Mouse (Mus musculus) hindbrain, embryonic 13.5 days (tissue): ENCODE measurements around the gene Il17d. TPM values are rescaled to one million over a fixed set of nuclear protein-coding genes. Genes with fewer than 3 reads are reported as not detected.
A peak's percentile ranks its signal among the peaks of the same experiment; 100 is the strongest.

Experiments
- ATAC-seq: fragments of 200-750 bp; cut with Nextera tagmentation; 2 replicates; pipeline ENCODE4 v1.8.0; 2017; ENCODE audit warnings: moderate TSS enrichment; ENCODE audit not compliant: low FRiP score
- H3K27ac ChIP-seq: fragments of 300-500 bp; sonication (generic); 2 replicates; pipeline ENCODE4 v1.5.1; 2015; ENCODE audit warnings: inconsistent platforms, mild to moderate bottlenecking, moderate library complexity
- H3K27me3 ChIP-seq: fragments of 300-500 bp; sonication (generic); 2 replicates; pipeline ENCODE4 v1.6.1; 2015; ENCODE audit warnings: mild to moderate bottlenecking, inconsistent platforms
- H3K36me3 ChIP-seq: fragments of 300-500 bp; sonication (generic); 2 replicates; pipeline ENCODE4 v1.6.1; 2015; ENCODE audit warnings: mild to moderate bottlenecking, inconsistent platforms
- H3K4me1 ChIP-seq: fragments of 300-500 bp; sonication (generic); replicated peaks from 2 replicates; pipeline ENCODE4 v1.6.1; 2015; ENCODE audit warnings: inconsistent platforms
- H3K4me2 ChIP-seq: fragments of 300-500 bp; sonication (generic); 2 replicates; pipeline ENCODE4 v1.6.1; 2015; ENCODE audit warnings: inconsistent platforms, mild to moderate bottlenecking, moderate library complexity
- H3K4me3 ChIP-seq: fragments of 300-500 bp; sonication (generic); 2 replicates; pipeline ENCODE4 v1.5.1; 2015; ENCODE audit warnings: mild to moderate bottlenecking, inconsistent platforms
- H3K9ac ChIP-seq: fragments of 300-500 bp; sonication (generic); 2 replicates; pipeline ENCODE4 v1.6.1; 2015; ENCODE audit warnings: mild to moderate bottlenecking, inconsistent platforms
- H3K9me3 ChIP-seq: fragments of 300-500 bp; sonication (generic); 2 replicates; pipeline ENCODE4 v1.6.1; 2016; ENCODE audit warnings: inconsistent platforms
- WGBS: fragments of 180-500 bp; shearing (Covaris S2); methylation state at CpG from one replicate; pipeline ENCODE4 v1.1.7; 2015; 5-methylcytosine and 5-hydroxymethylcytosine counted together
- polyA plus RNA-seq: library from polyadenylated mRNA; unstranded; fragments of >200 nt; fragmentation: Nextera tagmentation; extraction: Ambion mirVana; gene quantifications from 2 replicates; pipeline ENCODE4 v1.2.1, GENCODE M21; 2015

The Il17d gene
- polyA plus RNA-seq, 1 experiment from 2014 or later, result 4.0 TPM

- H3K9ac ChIP-seq, result no peak overlapping the region
- no peak for ATAC-seq
- no peak overlapping the region for H3K4me3 ChIP-seq
- peaks cover 4% of the 10 kb centered on the region for H3K36me3 ChIP-seq
- peaks cover 2% of the 10 kb centered on the region for H3K4me1 ChIP-seq
- no peak overlapping the region for H3K4me2 ChIP-seq
- no peak overlapping the region for H3K27ac ChIP-seq
- no peaks in the 10 kb centered on the region for H3K27me3 ChIP-seq
- WGBS, result 93% methylated on average over 6 of the region's 6 CpGs
- no peaks in the 10 kb centered on the region for H3K9me3 ChIP-seq
Observed at GRCm38 (mm10) chr14:57565626-57566025, 41.0 kb downstream of the Il17d start.

GRCm38 (mm10) chr14:57571155-57572133, 46.9 kb downstream of the Il17d start, which contains the start of gene Eef1akmt1:
TSS of gene Eef1akmt1 (minus strand) at chr14:57571612.
- Histone ChIP-seq H3K27ac (peak within 1 kb of the TSS; percentile 65), H3K4me2 (peak within 1 kb of the TSS; percentile 66), H3K9ac (peak within 1 kb of the TSS; percentile 76), H3K4me1 (peaks cover 6% of the 10 kb centered on the region), H3K4me3 (peak within 1 kb of the TSS; percentile 63), H3K27me3 (no peaks in the 10 kb centered on the region), H3K9me3 (no peaks in the 10 kb centered on the region), H3K36me3 (peaks cover 10% of the 10 kb centered on the region)
- WGBS, result 10% methylated on average over 35 of the region's 35 CpGs
- peak; percentile 100 for ATAC-seq

DNA sequence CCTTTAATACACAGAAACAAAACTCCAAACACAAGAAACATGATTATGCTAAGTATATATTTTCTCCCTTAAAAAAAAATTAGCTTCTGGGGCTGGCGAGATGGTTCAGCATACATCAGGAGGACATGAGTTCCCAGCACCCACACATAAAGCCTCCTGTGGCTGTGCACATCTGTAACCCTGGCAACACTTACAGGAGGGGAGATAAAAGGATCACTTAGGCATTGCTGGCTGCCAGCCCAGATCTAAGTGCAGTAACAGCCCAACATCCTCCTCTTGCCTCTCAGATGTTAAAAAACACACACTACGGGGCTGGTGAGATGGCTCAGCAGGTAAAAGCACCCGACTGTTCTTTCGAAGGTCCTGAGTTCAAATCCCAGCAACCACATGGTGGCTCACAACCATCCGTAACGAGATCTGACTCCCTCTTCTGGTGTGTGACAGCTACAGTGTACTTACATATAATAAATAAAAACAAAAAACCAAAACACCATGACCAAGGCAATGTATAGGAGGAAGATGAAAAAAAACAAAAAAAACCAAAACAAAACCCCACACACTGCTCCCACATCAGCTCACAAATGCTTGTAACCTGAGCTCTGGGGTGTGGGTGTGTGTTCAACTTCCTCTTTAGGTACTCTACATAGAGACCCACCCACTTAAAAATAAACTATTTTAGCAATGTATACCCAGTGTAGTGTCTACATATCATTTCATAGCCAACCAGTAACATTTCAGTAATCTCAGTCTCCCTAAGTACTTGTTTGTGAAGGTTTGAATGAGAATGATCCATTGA, 50.4 kb downstream of the Il17d start:
- Histone ChIP-seq H3K4me1 (peaks cover 6% of the 10 kb centered on the region), H3K9me3 (no peaks in the 10 kb centered on the region), H3K9ac (no peak overlapping the region), H3K36me3 (peaks cover 22% of the 10 kb centered on the region), H3K27ac (no peak overlapping the region), H3K4me2 (no peak overlapping the region), H3K4me3 (no peak overlapping the region), H3K27me3 (no peaks in the 10 kb centered on the region)
- ATAC-seq, result no peak
- 85% methylated on average over 6 of the region's 6 CpGs for WGBS

DNA sequence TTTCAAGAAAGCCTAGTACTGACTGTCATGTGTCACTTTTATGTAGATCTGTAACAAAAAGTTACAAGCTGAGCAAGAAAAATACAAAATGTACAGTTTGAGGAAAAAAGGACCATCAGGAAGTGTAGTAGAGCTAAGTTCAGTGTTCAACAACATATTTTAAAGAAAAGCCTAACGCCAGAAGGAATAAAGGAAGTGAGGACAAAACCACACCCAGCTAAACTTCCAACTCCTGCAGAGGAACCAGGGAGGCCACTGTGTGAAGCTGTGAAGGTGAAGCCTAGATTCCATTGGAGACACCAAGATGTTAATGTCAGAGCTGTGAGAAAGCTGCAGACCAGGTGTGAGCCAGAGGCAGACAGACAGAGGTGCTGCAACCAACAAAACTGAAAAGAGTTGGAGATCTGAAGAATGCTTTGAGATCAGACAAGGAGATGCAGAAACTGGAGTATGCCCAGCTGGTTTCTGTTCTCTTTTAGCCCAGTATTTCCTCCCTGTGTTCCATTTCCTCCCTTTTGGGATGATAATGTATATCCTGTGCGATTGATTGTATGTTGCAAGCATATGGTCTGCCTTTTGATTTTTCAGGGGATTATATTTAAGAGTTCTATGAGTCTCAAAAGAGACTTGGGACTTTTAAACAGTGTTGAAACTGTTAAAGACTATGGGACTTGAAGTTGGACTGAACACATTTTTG, 51.9 kb downstream of the Il17d start:
- no peak overlapping the region for H3K9ac ChIP-seq
- H3K27me3 ChIP-seq, result no peaks in the 10 kb centered on the region
- H3K4me3 ChIP-seq, result no peak overlapping the region
- no peaks in the 10 kb centered on the region for H3K9me3 ChIP-seq
- H3K4me1 ChIP-seq, result no peaks in the 10 kb centered on the region
- no peak overlapping the region for H3K4me2 ChIP-seq
- 92% methylated on average over 2 of the region's 2 CpGs for WGBS
- H3K27ac ChIP-seq, result no peak overlapping the region
- peaks cover 22% of the 10 kb centered on the region for H3K36me3 ChIP-seq
- no peak for ATAC-seq

DNA sequence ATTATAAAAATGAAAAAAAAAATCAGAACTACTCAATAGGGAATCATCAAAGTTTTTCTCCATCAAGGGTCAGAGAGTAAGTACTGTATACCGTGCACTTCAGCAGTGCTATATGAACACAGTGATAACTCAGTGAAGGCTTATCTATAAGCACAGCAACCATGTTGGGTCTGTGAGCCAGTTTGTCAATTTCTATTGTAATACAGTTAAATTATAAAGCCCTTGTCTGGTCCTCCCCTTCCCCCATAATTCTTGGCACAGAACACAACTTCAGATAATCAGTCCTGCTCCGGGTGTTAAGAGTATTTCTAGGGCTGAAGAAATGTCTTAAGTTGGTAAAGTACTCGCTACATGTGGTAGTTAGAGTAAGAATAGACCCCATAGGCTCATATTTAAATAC, 67.3 kb downstream of the Il17d start:
- Histone ChIP-seq H3K27me3 (no peaks in the 10 kb centered on the region), H3K9ac (no peak overlapping the region), H3K4me1 (no peaks in the 10 kb centered on the region), H3K27ac (no peak overlapping the region), H3K4me2 (no peak overlapping the region), H3K4me3 (no peak overlapping the region), H3K9me3 (no peaks in the 10 kb centered on the region), H3K36me3 (peaks cover 75% of the 10 kb centered on the region)
- WGBS, result 97% methylated on average over 3 of the region's 3 CpGs
- no peak for ATAC-seq

Other genes starting within 250 kb of the Il17d start
- gene Cryl1, start 126.2 kb upstream of the Il17d start, polyA plus RNA-seq, result 9.2 and 10.8 TPM in 2 replicates
- gene Ift88, start 100.7 kb upstream of the Il17d start, polyA plus RNA-seq, result 21.1 and 23.1 TPM in 2 replicates
- gene Eef1akmt1, start 46.8 kb downstream of the Il17d start, polyA plus RNA-seq, result 93.9 and 95.1 TPM in 2 replicates
- 11.6 and 14.9 TPM in 2 replicates for gene Xpo4, start 140.7 kb downstream of the Il17d start, polyA plus RNA-seq
- not detected in 2 replicates for gene Gm49361, start 221.3 kb downstream of the Il17d start, polyA plus RNA-seq
- gene Lats2, start 233.6 kb downstream of the Il17d start, polyA plus RNA-seq, result 9.6 and 10.5 TPM in 2 replicates